Mouse (Mus musculus) large intestine, adult 2 months (tissue): Measurements from ENCODE around the gene Wrap53. TPM values are rescaled to one million over a fixed set of nuclear protein-coding genes. Genes with fewer than 3 reads are reported as not detected.
A peak's percentile ranks its signal among the peaks of the same experiment; 100 is the strongest.

Experiments
- DNase-seq: peaks from one replicate; pipeline ENCODE4 v3.0.0-alpha.2; 2012; ENCODE audit warnings: low read depth, low spot score
- WGBS: fragments of 180-500 bp; shearing (Covaris S2); methylation state at CpG from one replicate; pipeline ENCODE4 v1.1.7; 2018; 5-methylcytosine and 5-hydroxymethylcytosine counted together
- polyA plus RNA-seq: library from polyadenylated mRNA; depleted of rRNA; stranded (reverse); fragments of >200 nt; gene quantifications from 2 replicates; pipeline ENCODE4 v1.2.3, GENCODE M21; 2012

Wrap53 gene
- polyA plus RNA-seq, 1 experiment = 28.7 TPM

- WGBS = 52% methylated on average over 3 of the region's 3 CpGs
- DNase-seq = no peak
Measured at GRCm38 (mm10) chr11:69604347-69604746, 24.3 kb upstream of the Wrap53 start.

- WGBS = 90% methylated on average over 8 of the region's 8 CpGs
Measured at GRCm38 (mm10) chr11:69603516-69603915, 23.5 kb upstream of the Wrap53 start.

GRCm38 (mm10) chr11:69601768-69602167, 21.7 kb upstream of the Wrap53 start:
- no peak for DNase-seq
- WGBS = 45% methylated on average over 3 of the region's 3 CpGs

More at GRCm38 (mm10) chr11:69603516-69603915, 23.5 kb upstream of the Wrap53 start:
- no peak for DNase-seq

GRCm38 (mm10) chr11:69600098-69600497, 20.0 kb upstream of the Wrap53 start:
- 29% methylated on average over 6 of the region's 6 CpGs for WGBS
- no peak for DNase-seq

- no peak for DNase-seq
Measured at GRCm38 (mm10) chr11:69599436-69599835, 19.4 kb upstream of the Wrap53 start.

GRCm38 (mm10) chr11:69594853-69595252, 14.8 kb upstream of the Wrap53 start:
- DNase-seq = no peak
- 92% methylated on average over 6 of the region's 6 CpGs for WGBS

More at GRCm38 (mm10) chr11:69599436-69599835, 19.4 kb upstream of the Wrap53 start:
- 14% methylated on average over 9 of the region's 9 CpGs for WGBS

- WGBS = 76% methylated on average over 4 of the region's 4 CpGs
- no peak for DNase-seq
Measured at GRCm38 (mm10) chr11:69592799-69593198, 12.7 kb upstream of the Wrap53 start.

GRCm38 (mm10) chr11:69591899-69592637, 12.0 kb upstream of the Wrap53 start:
- 72% methylated on average over 7 of the region's 7 CpGs for WGBS
- no peak for DNase-seq

GRCm38 (mm10) chr11:69591424-69591823, 11.4 kb upstream of the Wrap53 start:
- no peak for DNase-seq
- 92% methylated on average over 3 of the region's 3 CpGs for WGBS

GRCm38 (mm10) chr11:69590622-69591021, 10.6 kb upstream of the Wrap53 start:
- WGBS = 92% methylated on average over 8 of the region's 8 CpGs
- no peak for DNase-seq

- WGBS = 93% methylated on average over 22 of the region's 22 CpGs
- DNase-seq = no peak
Measured at GRCm38 (mm10) chr11:69589207-69589834, 9.3 kb upstream of the Wrap53 start.

GRCm38 (mm10) chr11:69585718-69586325, 5.8 kb upstream of the Wrap53 start:
- no peak for DNase-seq
- WGBS = 73% methylated on average over 7 of the region's 7 CpGs

GRCm38 (mm10) chr11:69584937-69585336, 4.9 kb upstream of the Wrap53 start:
- no peak for DNase-seq
- 90% methylated on average over 13 of the region's 13 CpGs for WGBS

- DNase-seq = no peak
- 66% methylated on average over 7 of the region's 7 CpGs for WGBS
Measured at GRCm38 (mm10) chr11:69584008-69584407, 4.0 kb upstream of the Wrap53 start.

GRCm38 (mm10) chr11:69582230-69582805, 2.3 kb upstream of the Wrap53 start:
- no peak for DNase-seq
- 51% methylated on average over 9 of the region's 9 CpGs for WGBS

- no peak for DNase-seq
Measured at GRCm38 (mm10) chr11:69581814-69582213, 1.8 kb upstream of the Wrap53 start.

GRCm38 (mm10) chr11:69581147-69581688, 1.2 kb upstream of the Wrap53 start:
- DNase-seq = peak; percentile 68
- WGBS = under 1% methylated on average over 36 of the region's 36 CpGs

More at GRCm38 (mm10) chr11:69581814-69582213, 1.8 kb upstream of the Wrap53 start:
- 2% methylated on average over 8 of the region's 8 CpGs for WGBS

- under 1% methylated on average over 25 of the region's 25 CpGs for WGBS
- DNase-seq = no peak
Measured at GRCm38 (mm10) chr11:69580572-69581146, 604 bp upstream of the Wrap53 start.

- WGBS = under 1% methylated on average over 39 of the region's 39 CpGs
- peak; percentile 98 for DNase-seq
Measured at GRCm38 (mm10) chr11:69579128-69580017, 682 bp downstream of the Wrap53 start.
